Mouse (Mus musculus): ENCODE measurements around the gene Plcl1.

The Plcl1 gene

GRCm38 (mm10) chr1:55704707-55705106 is 299.0 kb downstream of the Plcl1 start:
- DNase-seq (ENCODE audit: low spot score), result no peak

GRCm38 (mm10) chr1:55705173-55705572 is 299.5 kb downstream of the Plcl1 start:
- DNase-seq (ENCODE audit: low spot score), result no peak

GRCm38 (mm10) chr1:55705756-55706155 is 300.0 kb downstream of the Plcl1 start:
- DNase-seq (ENCODE audit: low spot score), result no peak

- no peak for DNase-seq (ENCODE audit: low spot score)
These were observed 301.2 kb downstream of the Plcl1 start for GRCm38 (mm10) chr1:55706933-55707332.

GRCm38 (mm10) chr1:55717283-55717803 is 311.6 kb downstream of the Plcl1 start:
- no peak for DNase-seq (ENCODE audit: low spot score)

GRCm38 (mm10) chr1:55725428-55725827 is 319.7 kb downstream of the Plcl1 start:
- no peak for DNase-seq (ENCODE audit: low spot score)

DNA sequence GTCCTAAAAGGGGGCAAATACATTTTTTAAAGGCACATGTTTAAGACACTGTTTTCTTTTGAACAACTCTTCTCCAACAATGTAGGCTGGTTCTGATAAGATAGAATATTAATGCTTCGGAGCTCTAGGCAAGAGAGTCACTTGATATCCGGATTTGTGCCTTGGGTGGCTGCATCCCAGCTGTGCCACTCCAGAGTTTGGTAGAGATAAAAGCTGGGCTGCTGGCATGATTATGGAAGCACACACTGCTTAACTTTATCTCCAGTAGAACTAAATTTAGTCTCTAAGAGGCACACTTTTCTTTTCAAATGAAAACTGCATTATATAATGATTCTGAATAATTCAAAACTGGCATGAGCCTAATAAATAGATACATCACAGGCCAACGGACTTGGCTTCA is 323.6 kb downstream of the Plcl1 start:
- DNase-seq (ENCODE audit: low spot score), result no peak

GRCm38 (mm10) chr1:55732951-55733350 is 327.2 kb downstream of the Plcl1 start:
- no peak for DNase-seq (ENCODE audit: low spot score)

DNA sequence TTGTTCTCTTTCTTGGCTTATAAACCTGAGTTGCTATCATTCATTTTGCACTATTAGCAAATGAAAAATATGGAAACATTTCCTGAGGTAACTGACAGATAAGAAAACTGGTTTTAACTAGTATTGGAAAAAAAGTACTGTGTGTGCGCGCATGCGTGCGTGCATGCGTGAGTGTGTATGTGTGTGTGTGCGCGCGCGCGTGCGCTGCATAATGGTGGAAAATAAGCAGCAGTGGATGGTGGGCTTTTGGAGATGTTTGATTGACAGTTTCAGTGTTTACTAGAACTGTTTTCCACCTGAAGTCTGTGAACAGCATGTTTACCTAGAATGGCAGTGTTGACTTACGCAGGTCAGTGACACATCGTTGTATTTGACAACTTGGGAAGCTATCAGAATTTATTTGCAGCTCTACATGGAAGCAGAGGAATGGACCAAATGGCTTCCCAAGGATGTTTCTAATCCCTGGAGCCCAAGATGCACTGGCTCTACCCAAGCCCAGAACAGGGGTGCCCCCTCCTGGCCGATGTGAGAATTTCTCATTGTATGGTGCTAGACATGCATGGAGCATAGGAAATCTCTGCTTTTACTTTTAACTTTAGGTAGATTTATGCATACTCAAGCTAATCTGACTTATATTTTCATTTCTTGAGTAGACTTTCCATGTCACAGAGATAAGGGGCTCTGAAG is 330.5 kb downstream of the Plcl1 start:
- DNase-seq (ENCODE audit: low spot score), result peak; percentile 80

- no peak for DNase-seq (ENCODE audit: low spot score)
These were observed 331.1 kb downstream of the Plcl1 start for GRCm38 (mm10) chr1:55736762-55737288.

GRCm38 (mm10) chr1:55738746-55739365 is 333.1 kb downstream of the Plcl1 start:
- no peak for DNase-seq (ENCODE audit: low spot score)

DNA sequence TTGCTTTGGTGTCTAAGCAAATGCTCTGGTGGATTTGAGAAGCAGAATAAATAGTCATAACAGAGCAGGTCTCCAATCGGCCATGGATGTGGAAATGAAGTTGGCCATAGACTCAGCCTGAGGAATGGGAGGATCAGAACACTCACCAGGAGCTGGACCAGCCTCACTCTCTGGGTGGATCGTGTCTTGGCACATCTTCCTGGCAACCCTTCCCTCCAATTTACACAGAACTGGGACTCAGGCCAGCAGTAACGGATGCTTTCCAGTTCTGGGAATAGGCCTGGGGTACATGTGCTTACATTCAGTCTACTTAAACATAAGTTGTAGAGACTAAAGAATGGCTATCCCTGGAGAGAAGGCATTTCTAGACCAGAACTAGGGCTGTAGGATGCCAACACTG is 336.2 kb downstream of the Plcl1 start:
- DNase-seq (ENCODE audit: low spot score), result no peak

DNA sequence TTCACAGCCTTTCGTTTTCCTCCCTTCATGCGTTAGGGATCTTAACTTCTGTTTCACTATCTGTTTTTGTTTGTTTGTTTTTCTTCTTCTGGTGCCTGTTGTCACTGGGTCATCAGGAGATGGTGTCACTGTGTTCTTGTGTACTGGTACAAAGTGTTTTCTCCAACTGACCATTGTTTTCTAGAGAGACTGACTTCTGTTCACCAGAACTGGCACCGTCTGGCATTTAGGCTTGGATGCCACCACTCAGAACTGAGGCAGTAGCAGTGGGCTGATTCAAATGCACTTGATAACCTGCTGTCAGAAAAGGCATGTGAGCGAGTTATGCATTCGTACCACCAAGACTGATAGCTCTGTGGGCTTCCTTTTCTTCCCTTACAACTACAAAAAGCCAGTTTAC is 342.8 kb downstream of the Plcl1 start:
- no peak for DNase-seq (ENCODE audit: low spot score)

- no peak for DNase-seq (ENCODE audit: low spot score)
These were observed 344.0 kb downstream of the Plcl1 start for GRCm38 (mm10) chr1:55749770-55750169.

DNA sequence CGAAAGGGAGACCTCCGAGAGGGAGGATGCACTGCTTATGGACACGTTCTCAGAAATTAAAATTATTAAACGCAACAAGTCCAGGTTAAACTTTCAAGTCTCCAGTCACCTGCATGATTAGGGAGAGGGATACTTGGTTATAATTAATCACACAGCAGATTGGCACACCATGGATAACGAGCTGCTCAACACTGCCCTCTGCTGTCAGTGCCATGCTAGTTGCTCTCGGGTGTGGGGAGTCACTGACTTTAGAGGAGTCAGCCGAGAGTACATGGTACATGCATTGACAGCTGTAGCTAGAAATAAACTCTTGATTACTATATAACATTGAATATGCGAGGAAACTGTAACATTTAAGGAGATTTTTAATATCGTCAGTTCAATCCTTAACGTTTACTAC is 350.0 kb downstream of the Plcl1 start:
- peak; percentile 42 for DNase-seq (ENCODE audit: low spot score)

DNA sequence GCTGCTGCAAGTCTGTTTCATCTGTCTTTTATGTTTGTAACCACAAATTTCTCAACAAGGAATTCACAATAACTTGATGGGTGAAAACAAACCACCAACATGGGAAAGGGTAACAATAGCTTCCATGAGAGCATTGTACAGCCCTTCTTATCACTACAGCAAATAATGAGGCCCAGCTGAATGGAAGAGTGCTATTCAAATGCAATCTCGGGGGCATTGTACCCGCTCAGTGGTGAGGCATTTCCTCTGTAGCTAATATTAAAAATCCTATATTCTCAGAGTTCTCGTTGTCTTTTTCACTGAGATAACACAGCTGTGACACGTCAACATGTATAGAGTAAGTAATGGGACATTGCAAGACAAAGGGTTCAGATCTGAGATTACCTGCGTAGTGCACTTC is 356.6 kb downstream of the Plcl1 start:
- no peak for DNase-seq (ENCODE audit: low spot score)

GRCm38 (mm10) chr1:55763171-55763570 is 357.4 kb downstream of the Plcl1 start:
- DNase-seq (ENCODE audit: low spot score), result no peak

- no peak for DNase-seq (ENCODE audit: low spot score)
These were observed 361.0 kb downstream of the Plcl1 start for GRCm38 (mm10) chr1:55766743-55767142.

DNA sequence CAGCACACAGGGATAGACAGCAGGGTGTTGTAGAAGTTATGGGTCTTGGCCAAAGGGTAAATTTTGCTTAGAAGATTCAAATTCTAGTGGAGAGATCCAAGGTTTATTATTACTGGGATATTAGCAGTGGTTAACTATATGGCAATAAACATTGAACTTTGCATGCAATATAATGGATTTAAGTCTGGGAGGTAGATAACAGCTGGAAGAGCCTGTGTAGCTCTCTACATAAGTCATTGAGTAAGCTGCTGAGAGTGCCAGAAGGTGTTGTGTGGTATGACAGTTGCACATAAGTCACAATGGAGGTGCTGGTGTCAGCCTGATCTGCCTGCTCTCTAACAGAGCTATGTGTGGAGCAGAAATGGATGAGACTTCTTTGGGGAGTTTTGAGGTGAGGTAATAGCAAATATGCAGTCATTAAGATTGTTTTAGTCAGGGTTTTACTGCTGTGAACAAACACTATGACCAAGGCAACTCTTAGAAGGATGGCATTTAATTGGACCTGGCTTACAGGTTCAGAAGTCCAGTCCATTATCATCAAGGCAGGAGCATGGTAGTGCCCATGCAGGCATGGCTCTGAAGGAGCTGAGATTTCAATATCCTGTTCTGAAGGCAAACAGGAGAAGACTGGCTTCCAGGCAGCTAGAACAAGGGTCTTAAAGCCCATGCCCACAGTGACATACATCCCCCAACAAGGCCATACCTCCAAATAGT is 364.5 kb downstream of the Plcl1 start:
- DNase-seq (ENCODE audit: low spot score), result no peak

GRCm38 (mm10) chr1:55792817-55793216 is 387.1 kb downstream of the Plcl1 start:
- DNase-seq (ENCODE audit: low spot score), result no peak
